25 mouse cellular contexts compared by ENCODE assay signal in genomic region chr2:14550826-14551225, GRCm38 (mm10). TPM values are rescaled to one million over a fixed set of nuclear protein-coding genes. Genes with fewer than 3 reads are reported as not detected.
DNase-seq lines count a peak whose midpoint lies in the region; ATAC-seq lines count a peak whose summit lies in the region.
"Had no signal": no experiment of that assay in that cellular context is flagged by ENCODE, and none has a peak within 500 bp of the region (broad histone marks: within the 10 kb centered on the region; RNA-seq: fewer than 3 reads in every experiment).

No protein-coding gene starts in this region.

- no peak overlapping the region for H3K27ac ChIP-seq in lung, embryonic 15.5 days
- H3K27ac ChIP-seq in lung, embryonic 16.5 days (ENCODE audit: low read length): no peak overlapping the region
- H3K27ac ChIP-seq: embryonic facial prominence, embryonic 13.5 days; embryonic facial prominence, embryonic 15.5 days; forebrain, embryonic 10.5 days; forebrain, embryonic 12.5 days had no signal

- no peak for DNase-seq in lung, postnatal 14 days
- peak; percentile 14 for DNase-seq in lung, postnatal 10 days
- peak; percentile 21 for DNase-seq in lung, postnatal 36 days
- no peak for DNase-seq in ovary, postnatal 10 days (ENCODE audit: low spot score)
- DNase-seq in adrenal gland, postnatal 14 days: no peak
- no peak for DNase-seq in frontal cortex, postnatal 25 days (ENCODE audit: low spot score in 2 of 2)
- DNase-seq: adrenal gland, adult 8-10 months; adrenal gland, postnatal 25 days; cerebellum, adult 11 months; cerebellum, adult 18-20 months; cerebellum, adult 8-10 months; cerebellum, adult 9-11 months; cerebellum, postnatal 14 days; cerebellum, postnatal 36 days; embryo, embryonic 11 days had no signal

- peaks cover 6% of the 10 kb centered on the region; the same call in 1 of the 2 replicates for H3K4me1 ChIP-seq in lung, embryonic 15.5 days
- H3K4me1 ChIP-seq in lung, embryonic 16.5 days (replicated peaks; ENCODE audit: control insufficient read depth, insufficient read depth, low read length): peaks cover 8% of the 10 kb centered on the region; the same call in 1 of the 2 replicates
- H3K4me1 ChIP-seq: embryonic facial prominence, embryonic 13.5 days; embryonic facial prominence, embryonic 15.5 days; forebrain, embryonic 10.5 days; forebrain, embryonic 12.5 days had no signal

- no peak overlapping the region for H3K9ac ChIP-seq in lung, embryonic 15.5 days
- H3K9ac ChIP-seq in lung, embryonic 16.5 days (ENCODE audit: low read length): no peak overlapping the region
- H3K9ac ChIP-seq: embryonic facial prominence, embryonic 13.5 days; embryonic facial prominence, embryonic 15.5 days; forebrain, embryonic 12.5 days had no signal

- no peak overlapping the region for H3K4me2 ChIP-seq in lung, embryonic 15.5 days
- no peak overlapping the region for H3K4me2 ChIP-seq in lung, embryonic 16.5 days (ENCODE audit: low read depth, low read length)
- H3K4me2 ChIP-seq: embryonic facial prominence, embryonic 13.5 days; embryonic facial prominence, embryonic 15.5 days; forebrain, embryonic 12.5 days had no signal

- H3K9me3 ChIP-seq in lung, embryonic 15.5 days: no peaks in the 10 kb centered on the region
- H3K9me3 ChIP-seq in lung, embryonic 16.5 days (ENCODE audit: control insufficient read depth, low read length): no peaks in the 10 kb centered on the region
- H3K9me3 ChIP-seq: embryonic facial prominence, embryonic 13.5 days; embryonic facial prominence, embryonic 15.5 days; forebrain, embryonic 10.5 days; forebrain, embryonic 12.5 days had no signal

- WGBS in lung, embryonic 15.5 days: 38% methylated on average over 2 of the region's 2 CpGs
- 39% methylated on average over 2 of the region's 2 CpGs for WGBS in lung, embryonic 16.5 days

- no peak overlapping the region for H3K4me3 ChIP-seq in lung, embryonic 15.5 days
- H3K4me3 ChIP-seq in lung, embryonic 16.5 days (ENCODE audit: low read length): no peak overlapping the region
- H3K4me3 ChIP-seq: embryonic facial prominence, embryonic 13.5 days; embryonic facial prominence, embryonic 15.5 days; erythroblast, embryonic 14.5 days; forebrain, embryonic 10.5 days; forebrain, embryonic 12.5 days had no signal

- H3K36me3 ChIP-seq in lung, embryonic 15.5 days: no peaks in the 10 kb centered on the region
- no peaks in the 10 kb centered on the region for H3K36me3 ChIP-seq in lung, embryonic 16.5 days (ENCODE audit: control insufficient read depth, insufficient read depth, low read length)
- H3K36me3 ChIP-seq: embryonic facial prominence, embryonic 13.5 days; embryonic facial prominence, embryonic 15.5 days; forebrain, embryonic 10.5 days; forebrain, embryonic 12.5 days had no signal

- ATAC-seq in lung, embryonic 15.5 days (ENCODE audit: borderline replicate concordance, extremely low read depth, low FRiP score, low TSS enrichment): peak; percentile 72; the same call in 1 of the 2 replicates
- peak; percentile 88 for ATAC-seq in lung, embryonic 16.5 days (ENCODE audit: low read depth)
- ATAC-seq: forebrain, embryonic 14.5 days; forebrain, embryonic 16.5 days had no signal

- no peaks in the 10 kb centered on the region for H3K27me3 ChIP-seq in lung, embryonic 15.5 days
- no peaks in the 10 kb centered on the region for H3K27me3 ChIP-seq in lung, embryonic 16.5 days (ENCODE audit: control insufficient read depth, insufficient read depth, low read depth, low read length)
- H3K27me3 ChIP-seq: embryonic facial prominence, embryonic 13.5 days; embryonic facial prominence, embryonic 15.5 days; forebrain, embryonic 12.5 days had no signal

RNA-seq across cellular contexts. Expression of gene Cacnb2, which starts 52.1 kb away (rescaled TPM):
- polyA plus RNA-seq in lung, embryonic 15.5 days (2015; fragmentation: Nextera tagmentation; extraction: Ambion mirVana): 8.0 and 9.3 TPM in 2 replicates
- polyA plus RNA-seq in lung, embryonic 16.5 days (2015; fragmentation: Nextera tagmentation; extraction: Ambion mirVana): 8.0 and 9.2 TPM in 2 replicates
- 35.5 and 35.9 TPM in 2 replicates for total RNA-seq in adrenal gland, postnatal 14 days (2021)
- total RNA-seq: MEL had no signal
- polyA plus RNA-seq: erythroblast, embryonic 14.5 days had no signal

Comparison
In these comparisons a context has a peak if more than half of its experiments do, and no peak if none do; other contexts are left out.
1. DNase-seq: peak in lung, postnatal 10 days (single experiment) and lung, postnatal 36 days (single experiment); none in lung, postnatal 14 days (single experiment), ovary, postnatal 10 days (single experiment), adrenal gland, postnatal 14 days (single experiment) and frontal cortex, postnatal 25 days (0 of 2).